Mouse (Mus musculus): ENCODE data around the gene Hapln4. TPM values are rescaled to one million over a fixed set of nuclear protein-coding genes. Genes with fewer than 3 reads are reported as not detected.

Hapln4 gene
- total RNA-seq (2023): not detected

DNA sequence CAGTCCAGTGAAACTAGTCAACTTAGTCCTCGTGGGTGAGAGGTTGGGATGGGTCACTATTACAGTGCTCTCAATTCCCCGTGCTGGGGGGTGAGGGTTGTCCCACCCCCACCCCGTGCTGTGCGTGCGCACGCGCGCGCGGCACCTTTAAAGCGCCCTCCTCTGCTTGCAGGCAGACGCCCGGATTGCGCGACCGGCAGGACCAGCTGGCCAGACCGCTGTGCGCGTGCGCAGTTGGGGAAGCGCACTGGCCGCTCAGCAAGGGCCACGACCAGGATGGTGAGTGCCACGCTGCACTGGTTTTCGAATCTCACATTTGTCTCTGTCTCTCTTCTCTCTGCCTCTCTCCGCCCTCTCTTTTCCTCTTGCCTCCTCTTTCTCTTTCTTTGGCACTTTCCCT is at the start of gene Hapln4:
Gene Hapln4 (plus strand): TSS at position 173 of the 400 bp plus-strand sequence.

DNA sequence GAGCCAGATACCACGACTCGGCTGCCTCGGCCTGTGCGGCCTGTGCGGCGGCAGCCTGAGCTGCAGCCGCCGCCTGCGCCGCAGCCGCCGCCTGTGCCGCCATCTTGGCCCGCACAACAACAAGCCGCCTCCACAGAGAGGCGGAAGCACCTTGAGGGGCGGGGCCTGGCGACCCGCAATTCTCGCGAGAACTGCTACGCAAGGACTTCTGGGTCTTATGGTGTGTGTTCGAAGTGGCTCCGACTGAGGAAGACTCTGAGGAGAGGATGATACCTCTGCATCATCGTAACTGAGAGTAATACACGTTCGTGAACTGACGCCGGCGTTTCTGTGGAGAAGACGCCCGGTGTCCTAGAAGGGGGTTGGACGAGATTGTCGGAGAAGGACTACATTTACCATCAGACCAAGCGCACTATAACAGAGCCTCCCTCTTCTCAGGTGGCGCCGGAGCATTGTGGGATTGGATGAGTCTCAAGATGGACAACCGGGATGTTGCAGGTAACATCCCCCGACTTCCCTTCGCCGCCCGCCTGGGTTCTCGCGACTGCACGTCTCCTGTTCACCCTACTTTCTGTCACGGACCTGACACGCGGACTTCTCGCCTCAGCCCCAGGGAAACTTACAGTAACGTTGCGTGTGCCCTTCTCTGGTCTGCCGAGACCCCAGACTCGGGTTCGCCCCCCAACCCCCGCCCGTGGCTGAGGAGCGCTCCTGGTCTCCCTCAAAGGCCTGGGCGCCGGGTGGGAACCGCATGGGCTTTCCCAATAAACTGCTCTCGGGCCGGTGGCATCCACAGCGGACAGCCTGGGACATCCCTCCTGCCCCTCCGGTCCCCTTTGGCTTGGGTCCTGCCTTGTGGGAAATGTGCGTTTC is 40.4 kb upstream of the Hapln4 start, which contains the start of the genes Mau2 and Sugp1:
Gene Mau2 (minus strand): TSS at position 152 of the 873 bp plus-strand sequence.
Gene Sugp1 (plus strand): TSS at position 231 of the 873 bp plus-strand sequence.

DNA sequence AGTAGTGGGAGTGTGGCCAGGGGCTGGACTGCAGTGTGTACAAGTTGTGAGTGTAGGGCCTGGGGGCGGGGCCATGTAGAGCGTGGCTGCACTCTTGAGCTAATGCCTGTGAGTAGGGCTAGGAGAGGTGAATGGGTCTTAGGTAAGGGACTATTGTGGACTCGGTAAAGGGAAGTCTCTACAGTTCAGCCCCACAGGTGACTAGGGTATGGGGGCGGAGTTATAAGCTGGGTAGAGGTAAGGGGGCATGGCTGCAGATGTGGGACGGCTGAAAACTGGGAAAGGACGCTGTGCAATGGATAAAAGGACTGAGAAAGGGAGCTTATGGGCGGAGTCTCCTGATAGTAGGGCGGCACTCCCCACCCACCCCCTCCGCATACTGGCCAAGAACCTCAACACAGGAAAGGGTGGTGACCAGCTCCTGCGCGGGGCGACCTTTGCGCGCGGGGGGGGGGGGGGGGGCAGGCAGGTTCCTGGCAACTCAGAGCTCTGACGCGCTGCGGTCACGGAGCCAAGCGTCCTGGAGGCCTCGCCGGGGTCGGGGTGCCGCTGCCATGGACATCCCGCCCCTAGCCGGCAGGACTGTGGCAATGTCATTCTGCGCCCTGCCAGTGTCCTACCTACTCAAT is 10.7 kb upstream of the Hapln4 start, which contains the start of gene Tm6sf2:
Gene Tm6sf2 (plus strand): TSS at position 484 of the 629 bp plus-strand sequence.

DNA sequence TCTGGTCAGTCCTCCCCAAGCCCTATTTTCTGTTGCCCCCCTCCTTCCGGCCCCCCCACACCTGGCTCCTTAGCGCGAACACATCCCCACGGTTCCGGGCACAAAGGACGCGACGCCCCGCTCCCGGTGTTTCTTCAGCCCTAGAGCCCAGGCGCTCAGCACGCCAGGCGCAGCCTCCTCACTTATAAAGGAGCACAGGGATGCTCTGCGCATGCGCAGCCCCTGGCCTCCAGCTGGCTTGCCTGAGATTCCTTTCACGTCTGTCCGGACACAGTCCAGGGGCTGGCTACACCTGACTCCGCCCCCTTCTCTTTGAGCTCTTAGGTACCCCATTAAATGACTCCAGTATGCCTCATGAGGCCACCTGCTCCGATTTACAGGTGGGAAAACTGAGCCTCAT is 37.4 kb downstream of the Hapln4 start, which contains the start of gene Ncan:
Gene Ncan (minus strand): TSS at position 207 of the 400 bp plus-strand sequence.

DNA sequence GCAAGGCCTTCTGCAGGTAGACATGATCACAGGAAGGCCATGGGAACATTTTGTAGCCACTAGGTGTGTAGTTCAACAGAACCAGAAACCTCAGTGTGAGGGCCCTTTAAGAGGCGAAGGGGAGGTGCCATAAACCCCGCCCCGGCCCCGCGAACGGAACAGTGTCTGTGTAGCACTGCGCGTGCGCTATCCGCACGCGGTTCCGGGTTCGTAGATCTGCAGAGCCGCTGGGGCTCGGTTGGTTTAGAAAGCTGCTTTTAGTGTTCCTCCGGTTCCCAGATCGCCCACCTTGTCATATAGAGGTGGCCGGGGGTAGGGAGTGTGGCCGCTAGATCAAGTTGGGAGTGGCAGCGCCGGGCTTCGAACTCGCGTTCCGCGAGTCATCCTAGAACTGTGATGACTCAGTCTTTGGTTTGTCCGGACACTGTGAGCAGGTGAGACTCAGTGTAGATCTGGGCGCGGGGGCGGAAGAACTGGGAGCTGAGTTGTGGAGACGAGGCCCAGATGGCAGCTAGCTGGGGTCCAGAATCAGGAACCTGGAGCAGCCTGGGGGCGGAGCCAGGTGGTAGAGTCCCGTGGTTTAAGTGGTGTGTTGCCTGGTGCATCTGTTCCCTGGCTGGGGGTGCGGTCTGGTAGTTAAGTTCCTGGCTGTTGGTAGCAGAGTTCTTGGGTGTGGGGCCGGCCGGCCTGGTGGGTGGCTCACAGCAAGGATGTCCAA is 48.1 kb downstream of the Hapln4 start, which contains the start of gene Nr2c2ap:
Gene Nr2c2ap (plus strand): TSS at position 168 of the 718 bp plus-strand sequence.

DNA sequence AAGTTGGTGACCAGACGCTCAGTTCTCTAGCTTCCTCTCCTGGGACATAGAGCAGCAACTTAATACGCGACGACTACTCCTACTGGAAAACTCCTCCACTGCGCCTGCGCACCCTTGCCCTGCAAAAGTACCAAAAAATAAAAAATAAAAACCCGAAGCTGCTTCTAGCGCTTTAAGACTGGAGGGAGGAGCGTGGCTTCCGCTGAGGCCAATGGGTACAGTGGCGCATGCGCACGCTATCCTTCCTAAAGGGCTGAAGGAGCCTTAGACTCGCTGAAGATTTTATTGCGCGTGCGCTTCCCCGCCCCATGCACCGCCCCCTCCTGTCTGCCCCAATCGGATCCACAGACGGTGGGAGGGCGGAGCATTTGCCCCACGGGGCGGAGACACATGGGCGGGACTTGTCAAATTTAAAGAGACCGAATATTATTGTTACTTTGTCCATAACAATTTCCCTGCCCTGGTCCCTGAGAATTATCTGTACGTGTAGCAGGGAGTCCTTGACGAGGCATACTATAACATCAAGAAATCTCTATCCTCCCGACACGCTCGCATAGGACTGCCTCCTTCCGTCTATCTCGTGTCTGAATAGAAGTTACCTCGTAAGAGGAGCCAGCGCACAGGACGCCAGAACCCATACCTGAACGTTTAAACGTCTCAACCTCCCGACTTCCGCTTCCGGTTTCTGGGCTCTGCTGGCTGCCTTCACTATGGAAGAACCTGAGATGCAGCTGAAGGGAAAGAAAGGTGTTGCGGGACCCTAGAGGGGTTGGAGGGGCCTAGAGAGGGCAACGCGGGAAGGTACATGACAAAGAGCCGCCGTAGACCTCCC is 56.0 kb downstream of the Hapln4 start, which contains the start of the genes Rfxank, Borcs8 and Mef2b:
Gene Rfxank (minus strand): TSS at position 129 of the 832 bp plus-strand sequence.
Gene Borcs8 (plus strand): TSS at position 474 of the 832 bp plus-strand sequence.
Gene Mef2b (plus strand): TSS at position 686 of the 832 bp plus-strand sequence.

Other genes with a start within 250 kb of the Hapln4 start
- not detected for gene Cilp2, start 195.8 kb upstream of the Hapln4 start, total RNA-seq (2023)
- gene Tssk6, start 181.3 kb upstream of the Hapln4 start, total RNA-seq (2023): 1 to 10 TPM in 1 of 2 experiments, under 1 TPM in 1; 0.53 to 1.1 TPM
- 10 to 100 TPM; 57.7 to 58.4 TPM for gene Ndufa13, start 180.9 kb upstream of the Hapln4 start, total RNA-seq (2023)
- gene Yjefn3, start 180.7 kb upstream of the Hapln4 start, total RNA-seq (2023): not detected
- gene Gatad2a, start 87.1 kb upstream of the Hapln4 start, total RNA-seq (2023): 10 to 100 TPM; 65.9 to 67.4 TPM
- gene Mau2, start 40.7 kb upstream of the Hapln4 start, total RNA-seq (2023): 10 to 100 TPM; 69.7 to 79.3 TPM
- 10 to 100 TPM; 26.8 to 28.6 TPM for gene Sugp1, start 40.6 kb upstream of the Hapln4 start, total RNA-seq (2023)
- not detected for gene Tm6sf2, start 10.5 kb upstream of the Hapln4 start, total RNA-seq (2023)
- not detected for gene Ncan, start 37.4 kb downstream of the Hapln4 start, total RNA-seq (2023)
- gene Nr2c2ap, start 47.9 kb downstream of the Hapln4 start, total RNA-seq (2023): 10 to 100 TPM in 1 of 2 experiments, 1 to 10 TPM in 1; 9.9 to 12.9 TPM
- 10 to 100 TPM in 1 of 2 experiments, 1 to 10 TPM in 1; 9.8 to 16.9 TPM for gene Rfxank, start 55.7 kb downstream of the Hapln4 start, total RNA-seq (2023)
- gene Borcs8, start 56.0 kb downstream of the Hapln4 start, total RNA-seq (2023): 10 to 100 TPM; 35.8 to 41.5 TPM
- under 1 TPM; 0.53 to 0.78 TPM for gene Mef2b, start 56.3 kb downstream of the Hapln4 start, total RNA-seq (2023)
- gene Tmem161a, start 88.9 kb downstream of the Hapln4 start, total RNA-seq (2023): 10 to 100 TPM; 22.8 to 24.0 TPM
- 1 to 10 TPM; 1.9 to 2.6 TPM for gene Slc25a42, start 128.8 kb downstream of the Hapln4 start, total RNA-seq (2023)
- gene Sugp2, start 150.8 kb downstream of the Hapln4 start, total RNA-seq (2023): 10 to 100 TPM; 27.7 to 31.9 TPM
- gene Armc6, start 151.0 kb downstream of the Hapln4 start, total RNA-seq (2023): 1 to 10 TPM; 4.2 to 5.7 TPM
- gene Homer3, start 199.4 kb downstream of the Hapln4 start, total RNA-seq (2023): 1 to 10 TPM; 8.3 to 9.6 TPM
- gene Ddx49, start 219.0 kb downstream of the Hapln4 start, total RNA-seq (2023): 10 to 100 TPM; 32.1 to 32.3 TPM
- gene Cope, start 219.1 kb downstream of the Hapln4 start, total RNA-seq (2023): 100 to 1,000 TPM; 104 to 110 TPM
- gene Cers1, start 232.3 kb downstream of the Hapln4 start, total RNA-seq (2023): not detected
- gene Gdf1, start 246.4 kb downstream of the Hapln4 start, total RNA-seq (2023): not detected

All from neutrophil, adult 59 days (primary cell).